Mouse (Mus musculus): ENCODE data around the gene Ppp3cb.

DNA sequence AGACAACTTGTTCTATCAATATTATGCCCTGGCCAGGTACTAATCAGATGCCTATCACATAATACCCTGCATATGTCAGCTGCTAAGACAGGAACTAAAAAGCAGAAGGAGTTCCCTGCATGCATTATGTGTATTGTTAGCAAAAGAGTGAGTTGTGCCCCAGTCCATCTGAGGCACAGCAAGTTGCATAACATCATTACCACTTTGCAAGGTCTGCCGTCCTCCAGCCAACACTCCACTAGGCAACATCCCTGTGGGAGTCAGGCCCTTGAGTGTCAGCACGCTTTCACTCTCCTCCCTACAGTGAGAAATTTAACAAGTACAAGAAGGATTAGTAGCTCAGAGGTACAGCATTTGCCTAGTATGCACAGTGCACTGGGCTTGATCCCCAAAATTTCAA is 37.9 kb downstream of the Ppp3cb start:
- TF ChIP-seq CTCF (IDR thresholded peaks at IDR 0.05; ENCODE audit: borderline replicate concordance, insufficient read depth, low read length): no peak
- no peak for TF ChIP-seq POLR2A (IDR thresholded peaks at IDR 0.05; ENCODE audit: low read depth, low read length)

Measured in embryonic fibroblast, embryonic 13.5 days (primary cell).